Mouse (Mus musculus) intestine, embryonic 15.5 days (tissue): ENCODE data around the gene Umodl1. TPM values are rescaled to one million over a fixed set of nuclear protein-coding genes. Genes with fewer than 3 reads are reported as not detected.

Experiments used
- ATAC-seq: fragments of 200-750 bp; cut with Nextera tagmentation; 2 replicates; pipeline ENCODE4 v1.8.0; 2017; ENCODE audit warnings: moderate TSS enrichment, moderate library complexity
- H3K27ac ChIP-seq: fragments of 300-500 bp; sonication (generic); 2 replicates; pipeline ENCODE4 v1.5.1; 2015; ENCODE audit warnings: mild to moderate bottlenecking, inconsistent platforms
- H3K27me3 ChIP-seq: fragments of 300-500 bp; sonication (generic); replicated peaks from 2 replicates; pipeline ENCODE4 v1.6.1; 2015; ENCODE audit warnings: inconsistent platforms
- H3K36me3 ChIP-seq: fragments of 300-500 bp; sonication (generic); 2 replicates; pipeline ENCODE4 v1.6.1; 2015; ENCODE audit warnings: inconsistent platforms
- H3K4me1 ChIP-seq: fragments of 300-500 bp; sonication (generic); replicated peaks from 2 replicates; pipeline ENCODE4 v1.6.1; 2015; ENCODE audit warnings: inconsistent platforms
- H3K4me2 ChIP-seq: fragments of 300-500 bp; sonication (generic); replicated peaks from 2 replicates; pipeline ENCODE4 v1.6.1; 2015; ENCODE audit warnings: mild to moderate bottlenecking, inconsistent platforms
- H3K4me3 ChIP-seq: fragments of 300-500 bp; sonication (generic); replicated peaks from 2 replicates; pipeline ENCODE4 v1.5.1; 2015; ENCODE audit warnings: inconsistent platforms
- H3K9ac ChIP-seq: fragments of 300-500 bp; sonication (generic); 2 replicates; pipeline ENCODE4 v1.6.1; 2015; ENCODE audit warnings: inconsistent platforms
- H3K9me3 ChIP-seq: fragments of 300-500 bp; sonication (generic); 2 replicates; pipeline ENCODE4 v1.6.1; 2016; ENCODE audit warnings: inconsistent platforms
- WGBS: fragments of 180-500 bp; shearing (Covaris S2); methylation state at CpG from one replicate; pipeline ENCODE4 v1.1.7; 2015; 5-methylcytosine and 5-hydroxymethylcytosine counted together
- polyA plus RNA-seq: library from polyadenylated mRNA; unstranded; fragments of >200 nt; fragmentation: Nextera tagmentation; extraction: Ambion mirVana; gene quantifications from 2 replicates; pipeline ENCODE4 v1.2.1, GENCODE M21; 2015

Umodl1 gene
- polyA plus RNA-seq = 0.06 TPM in 1 of 2 replicates, not detected in the other

- H3K4me3 ChIP-seq = no peak within 1 kb of the TSS
- H3K36me3 ChIP-seq = no peaks in the 10 kb centered on the region
- no peaks in the 10 kb centered on the region for H3K27me3 ChIP-seq
- no peak for ATAC-seq
- H3K4me1 ChIP-seq = no peaks in the 10 kb centered on the region
- H3K4me2 ChIP-seq = no peak within 1 kb of the TSS
- H3K9ac ChIP-seq = no peak within 1 kb of the TSS
- H3K27ac ChIP-seq = no peak within 1 kb of the TSS
- H3K9me3 ChIP-seq = no peaks in the 10 kb centered on the region
- 52% methylated on average over 10 of the region's 10 CpGs for WGBS
Measured at GRCm38 (mm10) chr17:30954340-30954739, at the start of gene Umodl1. TSS of gene Umodl1 (plus strand) at chr17:30954640.

DNA sequence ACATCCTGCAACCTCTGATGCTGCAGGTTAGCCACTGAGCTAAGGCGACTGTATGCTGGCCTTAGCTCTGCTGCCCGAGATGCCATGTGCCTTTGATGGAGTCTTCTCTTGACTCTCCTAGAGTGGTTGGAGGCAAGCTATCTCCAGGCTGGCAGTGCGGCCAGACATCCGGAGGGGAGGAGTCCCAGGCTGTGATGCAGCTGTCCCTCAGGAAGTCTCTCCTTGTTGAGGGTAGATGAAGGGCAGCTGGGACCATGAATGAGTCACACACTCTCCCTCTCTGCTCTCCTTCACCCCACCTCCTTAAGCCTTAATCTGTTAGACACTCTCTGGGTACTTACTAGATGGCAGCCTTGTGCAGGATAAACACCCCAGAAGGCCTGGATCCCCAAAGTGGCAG is 46.9 kb upstream of the Umodl1 start:
- ATAC-seq = no peak

DNA sequence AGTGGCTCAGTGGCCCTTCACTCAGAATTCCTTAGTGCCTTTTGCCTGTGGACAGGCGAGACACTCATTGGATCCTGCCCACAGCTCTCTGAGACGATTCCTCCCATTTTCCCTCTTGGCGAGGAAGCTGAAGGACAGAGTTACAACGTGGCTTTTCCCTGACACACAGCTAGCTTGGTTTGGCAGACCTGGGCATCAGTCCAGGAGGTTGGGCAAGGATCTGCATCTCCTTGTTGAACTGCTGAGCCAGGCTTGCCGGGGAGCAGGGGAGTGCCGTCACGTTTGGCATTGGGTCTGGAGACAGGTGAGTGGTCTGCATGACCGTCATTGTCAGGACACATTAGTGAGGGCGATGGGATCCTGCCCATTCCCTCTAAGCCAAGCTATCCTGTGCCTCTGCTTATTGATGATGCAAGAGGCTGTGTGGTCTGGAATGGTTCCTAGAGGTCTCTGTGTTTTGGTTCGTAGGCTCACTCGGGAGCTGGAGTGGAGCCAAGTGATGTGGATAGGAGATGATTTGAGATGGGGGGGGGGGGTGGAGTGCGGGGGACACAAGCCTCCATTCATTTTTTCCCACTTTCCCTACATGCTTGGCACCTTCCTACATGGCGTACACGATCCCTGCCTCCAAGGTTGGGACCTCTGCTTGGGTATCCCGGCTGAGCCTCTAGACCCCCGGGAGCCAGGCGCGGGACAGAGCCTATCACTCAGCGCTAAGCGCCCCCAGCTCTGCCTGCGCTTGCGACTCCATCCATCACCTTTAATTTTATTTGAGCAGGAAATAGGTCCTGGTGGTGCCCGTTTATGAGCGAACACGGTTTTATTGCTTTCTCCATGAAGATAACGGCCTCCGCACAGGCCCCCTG is 43.3 kb upstream of the Umodl1 start:
- Histone ChIP-seq H3K36me3 (no peaks in the 10 kb centered on the region), H3K4me3 (no peak overlapping the region), H3K27ac (no peak overlapping the region), H3K4me1 (peaks cover 9% of the 10 kb centered on the region), H3K27me3 (peaks cover 5% of the 10 kb centered on the region; the same call in 1 of the 2 replicates), H3K9ac (no peak overlapping the region), H3K9me3 (no peaks in the 10 kb centered on the region), H3K4me2 (no peak overlapping the region)
- ATAC-seq = peak; percentile 39; the same call in 1 of the 2 replicates
- 43% methylated on average over 27 of the region's 27 CpGs for WGBS

More for the DNA sequence above, 46.9 kb upstream of the Umodl1 start:
- no peak overlapping the region for H3K4me2 ChIP-seq
- peaks cover 16% of the 10 kb centered on the region for H3K27me3 ChIP-seq
- H3K9me3 ChIP-seq = no peaks in the 10 kb centered on the region
- H3K4me3 ChIP-seq = no peak overlapping the region
- no peak overlapping the region for H3K9ac ChIP-seq
- no peak overlapping the region for H3K27ac ChIP-seq
- H3K4me1 ChIP-seq = peaks cover 7% of the 10 kb centered on the region
- 65% methylated on average over 4 of the region's 4 CpGs for WGBS
- H3K36me3 ChIP-seq = no peaks in the 10 kb centered on the region

GRCm38 (mm10) chr17:30911732-30912088 is 42.7 kb upstream of the Umodl1 start:
- H3K4me1 ChIP-seq = peaks cover 9% of the 10 kb centered on the region
- no peak overlapping the region for H3K4me2 ChIP-seq
- H3K27ac ChIP-seq = no peak overlapping the region
- no peak overlapping the region for H3K9ac ChIP-seq
- H3K36me3 ChIP-seq = no peaks in the 10 kb centered on the region
- ATAC-seq = peak; percentile 4; the same call in 1 of the 2 replicates
- no peak overlapping the region for H3K4me3 ChIP-seq
- H3K9me3 ChIP-seq = no peaks in the 10 kb centered on the region
- peaks cover 5% of the 10 kb centered on the region; the same call in 1 of the 2 replicates for H3K27me3 ChIP-seq
- 15% methylated on average over 8 of the region's 8 CpGs for WGBS

GRCm38 (mm10) chr17:30912536-30912935 is 41.9 kb upstream of the Umodl1 start:
- H3K36me3 ChIP-seq = no peaks in the 10 kb centered on the region
- H3K9ac ChIP-seq = no peak overlapping the region
- ATAC-seq = 0 out of 2 replicates have a peak, but pooled peaks have one; percentile 43
- no peak overlapping the region for H3K4me2 ChIP-seq
- no peak overlapping the region for H3K27ac ChIP-seq
- WGBS = 45% methylated on average over 5 of the region's 5 CpGs
- H3K27me3 ChIP-seq = peaks cover 5% of the 10 kb centered on the region; the same call in 1 of the 2 replicates
- H3K4me1 ChIP-seq = peaks cover 9% of the 10 kb centered on the region
- H3K4me3 ChIP-seq = no peak overlapping the region
- no peaks in the 10 kb centered on the region for H3K9me3 ChIP-seq

GRCm38 (mm10) chr17:30914264-30914663 is 40.2 kb upstream of the Umodl1 start:
- no peak overlapping the region for H3K4me2 ChIP-seq
- peaks cover 5% of the 10 kb centered on the region; the same call in 1 of the 2 replicates for H3K27me3 ChIP-seq
- no peak overlapping the region for H3K27ac ChIP-seq
- H3K9me3 ChIP-seq = no peaks in the 10 kb centered on the region
- no peak for ATAC-seq
- peaks cover 9% of the 10 kb centered on the region for H3K4me1 ChIP-seq
- no peaks in the 10 kb centered on the region for H3K36me3 ChIP-seq
- no peak overlapping the region for H3K9ac ChIP-seq
- no peak overlapping the region for H3K4me3 ChIP-seq

GRCm38 (mm10) chr17:30923566-30923965 is 30.9 kb upstream of the Umodl1 start:
- no peak overlapping the region for H3K4me2 ChIP-seq
- 62% methylated on average over 4 of the region's 4 CpGs for WGBS
- H3K9ac ChIP-seq = no peak overlapping the region
- H3K9me3 ChIP-seq = no peaks in the 10 kb centered on the region
- no peaks in the 10 kb centered on the region for H3K36me3 ChIP-seq
- no peak for ATAC-seq
- no peaks in the 10 kb centered on the region for H3K27me3 ChIP-seq
- H3K4me3 ChIP-seq = no peak overlapping the region
- no peak overlapping the region for H3K27ac ChIP-seq
- H3K4me1 ChIP-seq = no peaks in the 10 kb centered on the region

DNA sequence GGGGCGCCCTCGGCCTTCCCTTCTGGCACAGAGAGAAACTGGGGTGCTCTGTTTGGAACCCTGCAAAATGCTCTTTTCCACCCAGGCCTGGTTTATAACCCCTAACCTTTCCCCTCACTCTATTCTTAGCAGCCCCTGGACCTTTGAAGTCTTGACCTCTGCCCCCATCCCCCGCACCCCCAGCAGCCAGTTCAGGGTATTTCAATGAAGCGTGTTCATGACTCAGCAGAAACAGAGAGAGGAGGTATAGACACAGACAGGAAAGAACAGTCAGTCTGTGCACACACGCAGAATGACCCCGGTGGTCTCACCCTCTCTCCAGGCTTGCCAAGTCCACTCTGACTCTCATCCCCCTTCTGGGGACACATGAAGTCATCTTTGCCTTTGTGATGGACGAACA is 23.6 kb upstream of the Umodl1 start:
- no peak for ATAC-seq
- 78% methylated on average over 7 of the region's 7 CpGs for WGBS
- Histone ChIP-seq H3K4me2 (no peak overlapping the region), H3K36me3 (no peaks in the 10 kb centered on the region), H3K9ac (no peak overlapping the region), H3K4me1 (no peaks in the 10 kb centered on the region), H3K4me3 (no peak overlapping the region), H3K27ac (no peak overlapping the region), H3K27me3 (no peaks in the 10 kb centered on the region), H3K9me3 (no peaks in the 10 kb centered on the region)

DNA sequence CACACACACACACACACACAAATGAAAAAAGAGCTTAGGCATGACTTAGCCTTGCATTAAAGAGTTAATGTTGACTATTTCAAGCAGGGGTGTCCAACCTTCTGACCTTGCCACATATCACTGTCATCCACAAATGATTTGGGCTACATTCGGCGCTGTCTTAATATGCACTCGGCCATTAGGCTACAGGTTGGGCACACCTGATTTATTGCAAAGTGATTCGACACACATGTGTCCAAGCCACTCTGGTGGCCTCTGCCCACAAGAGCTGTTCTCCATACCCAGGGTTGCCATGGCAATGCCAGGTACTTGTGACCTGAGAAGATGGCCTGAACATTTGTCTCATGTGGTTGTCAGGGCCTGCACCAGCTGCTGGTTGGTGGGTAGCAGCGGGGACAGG is 21.6 kb upstream of the Umodl1 start:
- Histone ChIP-seq H3K9ac (no peak overlapping the region), H3K36me3 (no peaks in the 10 kb centered on the region), H3K27ac (no peak overlapping the region), H3K4me2 (no peak overlapping the region), H3K27me3 (no peaks in the 10 kb centered on the region), H3K4me3 (no peak overlapping the region), H3K9me3 (no peaks in the 10 kb centered on the region), H3K4me1 (no peaks in the 10 kb centered on the region)
- ATAC-seq = no peak
- WGBS = 76% methylated on average over 5 of the region's 5 CpGs

DNA sequence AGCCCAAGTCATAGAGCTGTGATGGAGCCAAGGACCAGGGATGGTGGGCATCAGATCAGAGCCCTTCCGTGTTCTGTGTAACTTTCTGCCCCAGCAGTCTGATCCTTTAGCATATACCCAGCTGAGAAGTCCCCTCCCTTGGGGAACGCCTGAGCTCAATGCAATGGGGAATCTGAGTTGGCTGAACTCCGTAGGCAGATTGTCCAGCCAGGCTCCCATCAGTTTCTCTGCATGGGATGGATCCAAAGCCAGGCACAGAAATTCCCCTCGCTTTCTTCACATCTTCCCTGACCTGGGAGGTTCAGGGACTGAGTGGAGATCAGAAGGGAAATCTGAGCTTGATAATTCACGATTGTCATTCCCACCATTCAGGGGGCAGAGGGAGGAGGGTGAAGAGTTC is 19.1 kb upstream of the Umodl1 start:
- Histone ChIP-seq H3K36me3 (no peaks in the 10 kb centered on the region), H3K27ac (no peak overlapping the region), H3K9ac (no peak overlapping the region), H3K4me2 (no peak overlapping the region), H3K4me1 (no peaks in the 10 kb centered on the region), H3K9me3 (no peaks in the 10 kb centered on the region), H3K27me3 (no peaks in the 10 kb centered on the region), H3K4me3 (no peak overlapping the region)
- ATAC-seq = no peak
- 68% methylated on average over 5 of the region's 5 CpGs for WGBS

GRCm38 (mm10) chr17:30938554-30938953 is 15.9 kb upstream of the Umodl1 start:
- WGBS = 47% methylated on average over 9 of the region's 9 CpGs
- H3K9me3 ChIP-seq = no peaks in the 10 kb centered on the region
- no peaks in the 10 kb centered on the region for H3K27me3 ChIP-seq
- no peaks in the 10 kb centered on the region for H3K36me3 ChIP-seq
- no peak for ATAC-seq
- no peak overlapping the region for H3K4me3 ChIP-seq
- no peaks in the 10 kb centered on the region for H3K4me1 ChIP-seq
- H3K4me2 ChIP-seq = no peak overlapping the region
- no peak overlapping the region for H3K27ac ChIP-seq
- no peak overlapping the region for H3K9ac ChIP-seq

DNA sequence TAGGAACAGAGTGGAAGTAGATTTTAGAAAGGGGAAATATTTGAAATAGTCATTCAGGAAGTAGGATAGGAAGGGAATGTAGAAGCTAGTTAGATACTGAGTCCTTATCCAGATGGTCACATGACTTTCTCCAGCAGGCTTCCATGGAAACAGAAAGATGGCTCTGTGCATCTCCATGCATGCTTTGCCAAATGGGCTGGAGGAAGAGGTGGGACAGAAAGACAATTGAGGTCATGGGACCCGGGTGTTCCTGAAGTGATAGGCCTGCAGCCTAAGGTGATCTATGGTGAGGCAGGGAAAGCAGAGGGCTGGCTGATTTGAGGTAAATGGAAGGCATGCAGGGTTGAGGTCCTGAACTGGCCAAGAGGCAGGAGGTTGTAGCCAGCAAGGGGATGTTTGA is 6.1 kb upstream of the Umodl1 start:
- 79% methylated on average over 1 of the region's 1 CpGs for WGBS
- Histone ChIP-seq H3K27me3 (no peaks in the 10 kb centered on the region), H3K27ac (no peak overlapping the region), H3K4me1 (no peaks in the 10 kb centered on the region), H3K9me3 (no peaks in the 10 kb centered on the region), H3K36me3 (no peaks in the 10 kb centered on the region), H3K9ac (no peak overlapping the region), H3K4me2 (no peak overlapping the region), H3K4me3 (no peak overlapping the region)
- ATAC-seq = no peak

DNA sequence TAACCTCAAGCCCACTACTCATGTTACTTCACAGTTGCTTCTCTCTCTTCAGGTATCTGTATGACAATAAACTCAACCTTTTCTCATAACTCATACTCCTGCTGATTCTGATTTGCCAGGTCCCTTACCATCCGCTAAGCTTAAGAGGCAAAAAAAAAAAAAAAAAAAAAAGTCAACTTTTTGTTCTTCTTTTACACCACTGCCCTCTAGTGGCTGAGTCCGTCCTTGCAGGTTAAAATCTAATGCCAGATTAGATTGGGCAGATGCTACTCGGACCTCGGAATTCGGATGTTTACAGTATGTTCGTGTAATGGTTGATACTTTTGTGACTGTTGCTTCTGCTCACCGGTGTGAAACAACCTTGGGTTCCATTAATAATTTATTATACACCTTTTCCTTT is 3.7 kb upstream of the Umodl1 start:
- Histone ChIP-seq H3K27me3 (no peaks in the 10 kb centered on the region), H3K4me2 (no peak overlapping the region), H3K4me3 (no peak overlapping the region), H3K27ac (no peak overlapping the region), H3K4me1 (no peaks in the 10 kb centered on the region), H3K9ac (no peak overlapping the region), H3K36me3 (no peaks in the 10 kb centered on the region), H3K9me3 (no peaks in the 10 kb centered on the region)
- ATAC-seq = no peak
- 2% methylated on average over 7 of the region's 7 CpGs for WGBS
